17 mouse cellular contexts compared by ENCODE assay signal in genomic region chr6:97607646-97608045, GRCm38 (mm10). TPM values are rescaled to one million over a fixed set of nuclear protein-coding genes. Genes with fewer than 3 reads are reported as not detected.
DNase-seq lines count a peak whose midpoint lies in the region; ATAC-seq and TF ChIP-seq lines count a peak whose summit lies in the region.
"Had no signal": no experiment of that assay in that cellular context is flagged by ENCODE, and none has a peak within 500 bp of the region (broad histone marks: within the 10 kb centered on the region; RNA-seq: fewer than 3 reads in every experiment).

No protein-coding gene starts in this region.

- no peak for DNase-seq in hindbrain, embryonic 11.5 days (ENCODE audit: low spot score)
- DNase-seq in hindbrain, embryonic 14.5 days (ENCODE audit: low spot score), result no peak
- DNase-seq in neural tube, embryonic 11.5 days (ENCODE audit: low spot score), result no peak
- no peak for DNase-seq in neural tube, embryonic 10.5 days (ENCODE audit: extremely low spot score, low spot score)
- DNase-seq in adrenal gland, postnatal 36 days, result peak; percentile 57 to 66
- DNase-seq in limb, embryonic 10.5 days (ENCODE audit: low spot score), result peak; percentile 25
- DNase-seq in thymus, adult 2 months, result no peak
- DNase-seq: cerebellum, adult 9-11 months; gastrocnemius, postnatal 14 days; kidney, adult 9 months; thymus, postnatal 36 days had no signal

- no peak for TF ChIP-seq POLR2A in thymus, adult 2 months (IDR thresholded peaks at IDR 0.05; ENCODE audit: control insufficient read depth, extremely low read depth, insufficient read depth, low read length, poor library complexity)

- no peak overlapping the region for H3K4me2 ChIP-seq in hindbrain, embryonic 11.5 days (replicated peaks; ENCODE audit: low read depth, low read length)
- no peak overlapping the region for H3K4me2 ChIP-seq in hindbrain, embryonic 14.5 days (replicated peaks)
- H3K4me2 ChIP-seq in neural tube, embryonic 11.5 days (ENCODE audit: low read depth), result no peak overlapping the region
- H3K4me2 ChIP-seq: forebrain, embryonic 13.5 days; heart, embryonic 15.5 days; limb, embryonic 13.5 days had no signal

- no peaks in the 10 kb centered on the region for H3K27me3 ChIP-seq in hindbrain, embryonic 11.5 days (ENCODE audit: control insufficient read depth, insufficient read depth, low read length)
- no peaks in the 10 kb centered on the region for H3K27me3 ChIP-seq in hindbrain, embryonic 14.5 days (ENCODE audit: control insufficient read depth, insufficient read depth, low read length)
- H3K27me3 ChIP-seq in neural tube, embryonic 11.5 days (ENCODE audit: control insufficient read depth, insufficient read depth, low read length), result no peaks in the 10 kb centered on the region
- no peaks in the 10 kb centered on the region for H3K27me3 ChIP-seq in limb, embryonic 10.5 days (ENCODE audit: low read depth, poor library complexity, severe bottlenecking)
- H3K27me3 ChIP-seq in thymus, adult 2 months (ENCODE audit: control insufficient read depth, insufficient read depth, low read length), result no peaks in the 10 kb centered on the region
- H3K27me3 ChIP-seq: forebrain, embryonic 13.5 days; heart, embryonic 15.5 days; limb, embryonic 13.5 days; neural tube, embryonic 12.5 days had no signal

- no peak for ATAC-seq in hindbrain, embryonic 11.5 days (ENCODE audit: low FRiP score)
- ATAC-seq in hindbrain, embryonic 14.5 days (ENCODE audit: low FRiP score), result no peak
- ATAC-seq in neural tube, embryonic 11.5 days (ENCODE audit: insufficient read depth, low FRiP score, low TSS enrichment), result no peak
- ATAC-seq: forebrain, embryonic 13.5 days; inflammation-experienced regulatory T-cells, adult 6 months had no signal

- no peaks in the 10 kb centered on the region; the same call in 1 of the 2 replicates for H3K4me1 ChIP-seq in hindbrain, embryonic 11.5 days (replicated peaks; ENCODE audit: control insufficient read depth, insufficient read depth, low read length)
- H3K4me1 ChIP-seq in hindbrain, embryonic 14.5 days (replicated peaks; ENCODE audit: control insufficient read depth, insufficient read depth, low read length), result peaks cover 8% of the 10 kb centered on the region; the same call in 1 of the 2 replicates
- peaks cover 37% of the 10 kb centered on the region for H3K4me1 ChIP-seq in neural tube, embryonic 11.5 days (ENCODE audit: control insufficient read depth, insufficient read depth, low read length)
- peaks cover 26% of the 10 kb centered on the region for H3K4me1 ChIP-seq in limb, embryonic 10.5 days
- H3K4me1 ChIP-seq in thymus, adult 2 months (replicated peaks; ENCODE audit: control insufficient read depth, insufficient read depth, low read length), result no peaks in the 10 kb centered on the region
- H3K4me1 ChIP-seq: heart, embryonic 15.5 days had no signal

- TF ChIP-seq CTCF in thymus, adult 2 months (IDR thresholded peaks at IDR 0.05; ENCODE audit: borderline replicate concordance, control insufficient read depth, extremely low read depth, insufficient read depth, low read length, poor library complexity), result no peak

- H3K9me3 ChIP-seq in hindbrain, embryonic 11.5 days (ENCODE audit: control insufficient read depth, low read length), result no peaks in the 10 kb centered on the region
- no peaks in the 10 kb centered on the region for H3K9me3 ChIP-seq in hindbrain, embryonic 14.5 days (ENCODE audit: control insufficient read depth, low read length)
- no peaks in the 10 kb centered on the region for H3K9me3 ChIP-seq in neural tube, embryonic 11.5 days (ENCODE audit: control insufficient read depth, low read length)
- no peaks in the 10 kb centered on the region for H3K9me3 ChIP-seq in limb, embryonic 10.5 days (replicated peaks)
- H3K9me3 ChIP-seq: heart, embryonic 15.5 days; limb, embryonic 13.5 days; neural tube, embryonic 12.5 days had no signal

- H3K4me3 ChIP-seq in hindbrain, embryonic 11.5 days (ENCODE audit: low read depth, low read length), result no peak overlapping the region
- H3K4me3 ChIP-seq in hindbrain, embryonic 14.5 days (replicated peaks; ENCODE audit: low read length), result no peak overlapping the region
- H3K4me3 ChIP-seq in neural tube, embryonic 11.5 days (ENCODE audit: low read depth, low read length), result no peak overlapping the region
- no peak overlapping the region for H3K4me3 ChIP-seq in limb, embryonic 10.5 days
- no peak overlapping the region for H3K4me3 ChIP-seq in thymus, adult 2 months (ENCODE audit: control insufficient read depth, insufficient read depth, low read length)
- H3K4me3 ChIP-seq: forebrain, embryonic 13.5 days; heart, embryonic 15.5 days; limb, embryonic 13.5 days; neural tube, embryonic 12.5 days had no signal

- no peak overlapping the region for H3K9ac ChIP-seq in hindbrain, embryonic 11.5 days (ENCODE audit: low read depth, low read length)
- no peak overlapping the region for H3K9ac ChIP-seq in hindbrain, embryonic 14.5 days
- H3K9ac ChIP-seq in neural tube, embryonic 11.5 days (ENCODE audit: low read length), result no peak overlapping the region
- H3K9ac ChIP-seq: forebrain, embryonic 13.5 days; heart, embryonic 15.5 days; limb, embryonic 13.5 days; liver, embryonic 14.5 days; neural tube, embryonic 12.5 days had no signal

- H3K36me3 ChIP-seq in hindbrain, embryonic 11.5 days (ENCODE audit: control insufficient read depth, insufficient read depth, low read length), result no peaks in the 10 kb centered on the region
- H3K36me3 ChIP-seq in hindbrain, embryonic 14.5 days (replicated peaks; ENCODE audit: control insufficient read depth, insufficient read depth), result no peaks in the 10 kb centered on the region
- no peaks in the 10 kb centered on the region for H3K36me3 ChIP-seq in neural tube, embryonic 11.5 days (ENCODE audit: control insufficient read depth, insufficient read depth, low read length)
- H3K36me3 ChIP-seq in limb, embryonic 10.5 days, result no peaks in the 10 kb centered on the region
- H3K36me3 ChIP-seq in thymus, adult 2 months (ENCODE audit: control insufficient read depth, insufficient read depth, low read length), result no peaks in the 10 kb centered on the region
- H3K36me3 ChIP-seq: heart, embryonic 15.5 days; limb, embryonic 13.5 days had no signal

- H3K27ac ChIP-seq in hindbrain, embryonic 11.5 days (ENCODE audit: low read depth, low read length), result peak overlapping the region; percentile 44; the same call in 1 of the 2 replicates
- no peak overlapping the region for H3K27ac ChIP-seq in hindbrain, embryonic 14.5 days
- peak overlapping the region; percentile 49; the same call in 1 of the 2 replicates for H3K27ac ChIP-seq in neural tube, embryonic 11.5 days (ENCODE audit: low read depth, low read length)
- H3K27ac ChIP-seq in limb, embryonic 10.5 days, result no peak overlapping the region
- no peak overlapping the region for H3K27ac ChIP-seq in thymus, adult 2 months (ENCODE audit: control insufficient read depth, insufficient read depth, low read length)
- H3K27ac ChIP-seq: forebrain, embryonic 13.5 days; heart, embryonic 15.5 days; liver, embryonic 14.5 days; neural tube, embryonic 12.5 days had no signal

- 44% methylated on average over 3 of the region's 3 CpGs for WGBS in hindbrain, embryonic 11.5 days
- WGBS in hindbrain, embryonic 14.5 days, result 56% methylated on average over 3 of the region's 3 CpGs
- 64% methylated on average over 3 of the region's 3 CpGs for WGBS in neural tube, embryonic 11.5 days
- WGBS in limb, embryonic 10.5 days, result 60% methylated on average over 3 of the region's 3 CpGs
- WGBS in thymus, adult 2 months, result 71% methylated on average over 3 of the region's 3 CpGs

RNA-seq across cellular contexts. Expression of gene Frmd4b, which starts 9.7 kb away (rescaled TPM):
- polyA plus RNA-seq in hindbrain, embryonic 11.5 days (2014; fragmentation: Nextera tagmentation; extraction: Ambion mirVana), result 46.9 and 50.5 TPM in 2 replicates
- 20.2 and 25.1 TPM in 2 replicates for polyA plus RNA-seq in hindbrain, embryonic 14.5 days (2014; fragmentation: Nextera tagmentation; extraction: Ambion mirVana)
- polyA plus RNA-seq in neural tube, embryonic 11.5 days (2014; fragmentation: Nextera tagmentation; extraction: Ambion mirVana), result 45.2 and 50.5 TPM in 2 replicates
- 10 to 100 TPM; 18.3 to 22.1 TPM for total RNA-seq in adrenal gland, postnatal 36 days (2021)
- polyA plus RNA-seq in limb, embryonic 10.5 days (2016; fragmentation: Nextera tagmentation; extraction: Ambion mirVana), result 14.2 and 14.8 TPM in 2 replicates
- 8.2 and 9.4 TPM in 2 replicates for polyA plus RNA-seq in thymus, adult 2 months (2012; rRNA removed)

Comparison
In these comparisons a context has a peak if more than half of its experiments do, and no peak if none do; other contexts are left out.
1. H3K27ac ChIP-seq: peak in hindbrain, embryonic 11.5 days (single experiment) and neural tube, embryonic 11.5 days (single experiment); none in hindbrain, embryonic 14.5 days (single experiment), limb, embryonic 10.5 days (single experiment) and thymus, adult 2 months (single experiment).
2. DNase-seq: peak in adrenal gland, postnatal 36 days (2 of 2) and limb, embryonic 10.5 days (single experiment); none in hindbrain, embryonic 11.5 days (single experiment), hindbrain, embryonic 14.5 days (single experiment), neural tube, embryonic 11.5 days (single experiment), neural tube, embryonic 10.5 days (single experiment) and thymus, adult 2 months (single experiment).